Mouse (Mus musculus): Measurements from ENCODE around the gene Zfp971. TPM values are rescaled to one million over a fixed set of nuclear protein-coding genes. Genes with fewer than 3 reads are reported as not detected.

Zfp971 gene
- polyA plus RNA-seq, 1 experiment from 2014 or later, result 14.0 TPM

Other genes with a start within 250 kb of the Zfp971 start
- gene Gm14325, start 182.9 kb upstream of the Zfp971 start, polyA plus RNA-seq (2014; fragmentation: Nextera tagmentation; extraction: Ambion mirVana), result 32.1 and 34.5 TPM in 2 replicates
- gene Gm14327, start 126.2 kb upstream of the Zfp971 start, polyA plus RNA-seq (2014; fragmentation: Nextera tagmentation; extraction: Ambion mirVana), result 1.8 and 2.6 TPM in 2 replicates
- gene Zfp972, start 97.7 kb upstream of the Zfp971 start, polyA plus RNA-seq (2014; fragmentation: Nextera tagmentation; extraction: Ambion mirVana), result not detected in 2 replicates
- 15.4 and 20.3 TPM in 2 replicates for gene Gm14326, start 66.0 kb upstream of the Zfp971 start, polyA plus RNA-seq (2014; fragmentation: Nextera tagmentation; extraction: Ambion mirVana)
- gene Zfp931, start 55.2 kb downstream of the Zfp971 start, polyA plus RNA-seq (2014; fragmentation: Nextera tagmentation; extraction: Ambion mirVana), result 11.6 and 11.7 TPM in 2 replicates
- 11.4 and 14.7 TPM in 2 replicates for gene Phactr3, start 95.7 kb downstream of the Zfp971 start, polyA plus RNA-seq (2014; fragmentation: Nextera tagmentation; extraction: Ambion mirVana)

All from neural tube, embryonic 11.5 days (tissue).